Mouse (Mus musculus) olfactory bulb, adult 2 months (tissue): Measurements from ENCODE around the gene Krt12.

Experiments
- CTCF ChIP-seq: fragments of 200-500 bp; IDR thresholded peaks from 2 replicates; pipeline ENCODE4 v1.5.1; 2012; ENCODE audit warnings: low read depth, mild to moderate bottlenecking, low read length, moderate library complexity; ENCODE audit not compliant: insufficient read depth
- POLR2A ChIP-seq: fragments of 200-500 bp; IDR thresholded peaks from 2 replicates; pipeline ENCODE4 v1.6.1; 2012; ENCODE audit warnings: mild to moderate bottlenecking, low read depth, low read length, moderate library complexity; ENCODE audit not compliant: insufficient read depth

- TF ChIP-seq CTCF (no peak), POLR2A (no peak)
These were observed at the start of gene Krt12 for GRCm38 (mm10) chr11:99422159-99422558.
